Mouse (Mus musculus) liver, embryonic 12.5 days (tissue): ENCODE results near the gene Copz1. TPM values are rescaled to one million over a fixed set of nuclear protein-coding genes. Genes with fewer than 3 reads are reported as not detected.
"Not testable (repeated sequence)": the region's sequence is repeated elsewhere in the genome, so short reads cannot be mapped to it uniquely, and the experiment has no call there.

Source experiments
- ATAC-seq: fragments of 200-750 bp; cut with Nextera tagmentation; 2 replicates; pipeline ENCODE4 v1.8.0; 2017; ENCODE audit warnings: moderate number of reproducible peaks, mild to moderate bottlenecking, moderate library complexity
- H3K27ac ChIP-seq: fragments of 300-500 bp; sonication (generic); 2 replicates; pipeline ENCODE4 v1.5.1; 2016; ENCODE audit warnings: mild to moderate bottlenecking
- H3K27me3 ChIP-seq: fragments of 300-500 bp; sonication (generic); replicated peaks from 2 replicates; pipeline ENCODE4 v1.6.1; 2016; ENCODE audit warnings: mild to moderate bottlenecking, moderate library complexity
- H3K36me3 ChIP-seq: fragments of 300-500 bp; sonication (generic); 2 replicates; pipeline ENCODE4 v1.6.1; 2016; ENCODE audit warnings: mild to moderate bottlenecking, moderate library complexity
- H3K4me1 ChIP-seq: fragments of 300-500 bp; sonication (generic); 2 replicates; pipeline ENCODE4 v1.6.1; 2016
- H3K4me2 ChIP-seq: fragments of 300-500 bp; sonication (generic); 2 replicates; pipeline ENCODE4 v1.6.1; 2016; ENCODE audit warnings: mild to moderate bottlenecking, moderate library complexity
- H3K4me3 ChIP-seq: fragments of 300-500 bp; sonication (generic); 2 replicates; pipeline ENCODE4 v1.5.1; 2016; ENCODE audit warnings: mild to moderate bottlenecking, moderate library complexity
- H3K9ac ChIP-seq: fragments of 300-500 bp; sonication (generic); 2 replicates; pipeline ENCODE4 v1.6.1; 2016; ENCODE audit warnings: mild to moderate bottlenecking, moderate library complexity
- H3K9me3 ChIP-seq: fragments of 300-500 bp; sonication (generic); replicated peaks from 2 replicates; pipeline ENCODE4 v1.6.1; 2016; ENCODE audit warnings: mild to moderate bottlenecking, moderate library complexity
- WGBS: fragments of 180-500 bp; shearing (Covaris S2); methylation state at CpG from one replicate; pipeline ENCODE4 v1.1.7; 2016; ENCODE audit not compliant: insufficient replicate concordance; 5-methylcytosine and 5-hydroxymethylcytosine counted together
- polyA plus RNA-seq: library from polyadenylated mRNA; unstranded; fragments of >200 nt; fragmentation: Nextera tagmentation; extraction: Ambion mirVana; gene quantifications from 2 replicates; pipeline ENCODE4 v1.2.1, GENCODE M21; 2016

The Copz1 gene
- polyA plus RNA-seq, 1 experiment from 2014 or later = 250 TPM

DNA sequence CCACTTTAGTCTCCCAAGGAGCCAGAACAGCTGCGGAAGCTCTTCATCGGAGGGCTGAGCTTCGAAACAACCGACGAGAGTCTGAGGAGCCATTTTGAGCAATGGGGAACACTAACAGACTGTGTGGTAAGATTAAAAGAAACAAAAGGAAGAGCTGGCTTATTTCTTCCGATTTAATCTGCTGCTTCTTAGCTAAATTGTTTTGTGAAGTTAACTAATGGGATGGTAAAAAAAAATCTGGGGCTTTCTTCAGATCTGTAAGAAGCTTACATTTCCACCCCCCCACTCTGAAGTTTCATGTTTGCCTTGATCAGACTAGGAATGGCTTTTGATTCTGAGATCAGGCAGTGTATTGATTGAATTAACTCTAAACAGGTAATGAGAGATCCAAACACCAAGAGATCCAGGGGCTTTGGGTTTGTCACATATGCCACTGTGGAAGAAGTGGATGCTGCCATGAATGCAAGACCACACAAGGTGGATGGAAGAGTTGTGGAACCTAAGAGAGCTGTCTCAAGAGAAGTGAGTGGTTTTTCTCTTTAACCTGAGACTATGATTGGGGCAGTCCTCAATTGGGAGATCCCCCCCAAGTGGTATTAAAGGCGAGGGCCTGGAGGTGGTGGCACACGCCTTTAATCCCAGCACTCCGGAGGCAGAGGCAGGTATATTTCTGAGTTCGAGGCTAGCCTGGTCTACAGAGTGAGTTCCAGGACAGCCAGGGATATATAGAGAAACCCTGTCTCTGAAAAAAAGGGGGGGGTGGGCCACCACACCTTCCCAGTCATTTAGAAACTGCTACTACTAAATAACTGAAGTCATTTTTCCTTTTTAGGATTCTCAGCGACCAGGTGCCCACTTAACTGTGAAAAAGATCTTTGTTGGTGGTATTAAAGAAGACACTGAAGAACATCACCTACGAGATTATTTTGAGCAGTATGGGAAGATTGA is 31.2 kb upstream of the Copz1 start:
- H3K36me3 ChIP-seq = peaks cover 63% of the 10 kb centered on the region
- not testable (repeated sequence) for H3K9me3 ChIP-seq, ATAC-seq, H3K27me3 ChIP-seq
- peak overlapping the region; percentile 87 for H3K9ac ChIP-seq
- peaks cover 61% of the 10 kb centered on the region for H3K4me1 ChIP-seq
- H3K27ac ChIP-seq = peak overlapping the region; percentile 87
- WGBS = 4% methylated on average over 12 of the region's 12 CpGs
- peak overlapping the region; percentile 88 for H3K4me3 ChIP-seq
- H3K4me2 ChIP-seq = peak overlapping the region; percentile 91

DNA sequence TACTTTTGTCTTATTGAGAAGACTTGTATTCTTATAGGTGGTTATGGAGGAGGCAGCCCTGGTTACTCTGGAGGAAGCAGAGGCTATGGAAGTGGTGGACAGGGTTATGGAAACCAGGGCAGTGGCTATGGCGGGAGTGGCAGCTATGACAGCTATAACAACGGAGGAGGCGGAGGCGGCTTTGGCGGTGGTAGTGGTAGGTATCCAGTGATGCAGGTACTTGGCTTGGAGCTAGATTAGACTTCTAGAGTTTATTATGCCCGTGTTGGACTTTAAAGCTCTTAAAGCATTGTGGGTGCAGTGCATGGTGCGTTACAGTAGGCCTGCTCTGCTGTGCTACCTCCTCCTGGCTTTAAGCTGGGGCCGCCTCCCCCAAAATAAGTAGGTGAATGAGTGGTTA is 29.6 kb upstream of the Copz1 start:
- WGBS = 45% methylated on average over 8 of the region's 8 CpGs
- no peak for ATAC-seq
- H3K9ac ChIP-seq = peak overlapping the region; percentile 87
- H3K9me3 ChIP-seq = no peaks in the 10 kb centered on the region
- peaks cover 56% of the 10 kb centered on the region for H3K4me1 ChIP-seq
- peak overlapping the region; percentile 91 for H3K4me2 ChIP-seq
- peak overlapping the region; percentile 87 for H3K27ac ChIP-seq
- H3K36me3 ChIP-seq = peaks cover 68% of the 10 kb centered on the region
- peak overlapping the region; percentile 88 for H3K4me3 ChIP-seq
- H3K27me3 ChIP-seq = no peaks in the 10 kb centered on the region

DNA sequence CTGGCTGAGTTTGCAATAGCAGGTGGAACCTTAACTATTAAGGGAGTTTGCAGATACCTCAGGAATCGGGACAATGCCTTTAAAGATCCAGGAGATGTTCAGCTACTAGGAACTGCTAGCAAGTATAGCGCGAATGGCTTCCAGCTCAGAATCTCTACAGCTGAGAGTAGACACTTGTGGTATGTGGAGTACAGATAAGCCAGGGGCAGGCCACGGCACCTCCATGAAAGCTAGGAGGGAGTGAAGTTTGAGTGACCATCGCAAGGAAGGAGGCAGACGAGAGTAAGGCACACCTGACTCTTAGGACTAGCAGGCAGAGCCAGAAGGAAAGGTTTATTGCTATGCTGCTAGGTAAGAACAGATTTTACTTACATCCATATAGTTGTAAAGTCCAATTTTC is 26.9 kb upstream of the Copz1 start:
- Histone ChIP-seq H3K4me3 (peak overlapping the region; percentile 26), H3K27me3 (no peaks in the 10 kb centered on the region), H3K36me3 (peaks cover 93% of the 10 kb centered on the region), H3K9me3 (no peaks in the 10 kb centered on the region), H3K9ac (peak overlapping the region; percentile 46), H3K4me2 (peak overlapping the region; percentile 43), H3K27ac (peak overlapping the region; percentile 78), H3K4me1 (peaks cover 74% of the 10 kb centered on the region)
- WGBS = 31% methylated on average over 6 of the region's 6 CpGs
- peak; percentile 69 for ATAC-seq

DNA sequence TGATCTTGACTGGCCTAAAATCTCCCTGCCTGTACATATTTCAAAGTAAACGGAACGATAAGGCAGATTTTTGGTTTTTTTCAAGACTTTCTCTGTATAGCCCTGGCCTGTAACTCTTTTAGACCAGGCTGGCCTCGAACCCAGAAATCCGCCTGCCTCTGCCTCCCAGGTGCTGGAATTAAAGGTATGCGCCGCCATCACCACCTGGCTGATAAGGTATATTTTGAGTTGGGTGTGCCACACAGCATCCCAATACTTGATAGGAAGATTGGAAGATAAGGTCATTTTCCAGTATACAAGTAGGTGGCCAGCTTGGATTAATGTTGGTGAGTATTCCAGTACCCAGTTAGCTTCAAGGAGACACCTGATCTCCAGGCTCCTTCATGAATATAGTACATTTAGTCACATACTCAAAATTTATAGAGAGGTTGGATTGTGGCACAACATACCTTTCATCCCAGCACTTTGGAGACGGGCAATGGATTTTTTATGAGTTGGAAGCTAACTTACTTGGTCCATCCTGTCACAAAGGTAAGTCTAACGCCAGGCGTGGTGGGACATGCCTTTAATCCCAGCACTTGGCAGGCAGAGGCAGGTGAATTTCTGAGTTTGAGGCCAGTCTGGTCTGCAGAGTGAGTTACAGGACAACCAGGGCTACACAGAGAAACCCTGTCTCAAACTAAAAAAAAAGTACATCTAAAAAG is 25.3 kb upstream of the Copz1 start:
- WGBS = 67% methylated on average over 9 of the region's 9 CpGs
- H3K27ac ChIP-seq = peak overlapping the region; percentile 75
- no peaks in the 10 kb centered on the region for H3K9me3 ChIP-seq
- peaks cover 83% of the 10 kb centered on the region for H3K4me1 ChIP-seq
- H3K9ac ChIP-seq = no peak overlapping the region
- no peak for ATAC-seq
- no peaks in the 10 kb centered on the region for H3K27me3 ChIP-seq
- H3K4me3 ChIP-seq = 0 out of 2 replicates have a peak overlapping the region, but pooled peaks have one; percentile 6
- H3K4me2 ChIP-seq = peak overlapping the region; percentile 51
- peaks cover 91% of the 10 kb centered on the region for H3K36me3 ChIP-seq

DNA sequence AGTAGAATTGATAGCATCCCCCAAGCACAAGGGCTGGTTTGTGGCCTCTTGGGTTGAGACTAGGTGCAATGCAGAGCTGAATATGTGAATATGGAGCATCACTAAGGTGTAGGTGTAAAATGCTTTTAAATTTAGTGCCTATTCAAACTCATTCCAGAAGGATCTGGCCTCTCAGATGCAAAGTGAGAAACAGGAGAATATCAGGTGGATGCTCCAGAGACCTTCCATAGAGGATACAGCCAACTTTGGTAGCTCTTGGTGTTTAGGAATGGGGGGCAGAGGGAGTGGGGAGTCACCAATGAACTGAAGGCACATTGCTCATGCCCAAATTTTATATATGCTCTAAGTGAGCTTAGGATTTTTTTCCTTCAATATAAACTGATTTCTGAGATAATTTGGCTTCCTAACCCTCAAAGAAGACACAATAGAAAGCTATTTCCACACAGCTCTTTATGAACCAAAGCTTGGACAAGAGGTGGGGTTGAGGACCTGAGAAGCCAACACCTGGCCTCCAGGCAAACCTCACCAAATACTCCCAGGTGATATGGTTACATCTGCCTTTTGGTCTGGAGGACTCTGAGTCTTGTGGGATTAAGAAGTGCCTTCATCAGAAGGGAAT is 24.6 kb upstream of the Copz1 start:
- Histone ChIP-seq H3K27ac (peak overlapping the region; percentile 75), H3K9ac (0 out of 2 replicates have a peak overlapping the region, but pooled peaks have one; percentile 5), H3K4me3 (peak overlapping the region; percentile 21; the same call in 1 of the 2 replicates), H3K4me1 (peaks cover 79% of the 10 kb centered on the region), H3K27me3 (no peaks in the 10 kb centered on the region), H3K9me3 (no peaks in the 10 kb centered on the region), H3K4me2 (peak overlapping the region; percentile 51), H3K36me3 (peaks cover 90% of the 10 kb centered on the region)
- ATAC-seq = no peak

DNA sequence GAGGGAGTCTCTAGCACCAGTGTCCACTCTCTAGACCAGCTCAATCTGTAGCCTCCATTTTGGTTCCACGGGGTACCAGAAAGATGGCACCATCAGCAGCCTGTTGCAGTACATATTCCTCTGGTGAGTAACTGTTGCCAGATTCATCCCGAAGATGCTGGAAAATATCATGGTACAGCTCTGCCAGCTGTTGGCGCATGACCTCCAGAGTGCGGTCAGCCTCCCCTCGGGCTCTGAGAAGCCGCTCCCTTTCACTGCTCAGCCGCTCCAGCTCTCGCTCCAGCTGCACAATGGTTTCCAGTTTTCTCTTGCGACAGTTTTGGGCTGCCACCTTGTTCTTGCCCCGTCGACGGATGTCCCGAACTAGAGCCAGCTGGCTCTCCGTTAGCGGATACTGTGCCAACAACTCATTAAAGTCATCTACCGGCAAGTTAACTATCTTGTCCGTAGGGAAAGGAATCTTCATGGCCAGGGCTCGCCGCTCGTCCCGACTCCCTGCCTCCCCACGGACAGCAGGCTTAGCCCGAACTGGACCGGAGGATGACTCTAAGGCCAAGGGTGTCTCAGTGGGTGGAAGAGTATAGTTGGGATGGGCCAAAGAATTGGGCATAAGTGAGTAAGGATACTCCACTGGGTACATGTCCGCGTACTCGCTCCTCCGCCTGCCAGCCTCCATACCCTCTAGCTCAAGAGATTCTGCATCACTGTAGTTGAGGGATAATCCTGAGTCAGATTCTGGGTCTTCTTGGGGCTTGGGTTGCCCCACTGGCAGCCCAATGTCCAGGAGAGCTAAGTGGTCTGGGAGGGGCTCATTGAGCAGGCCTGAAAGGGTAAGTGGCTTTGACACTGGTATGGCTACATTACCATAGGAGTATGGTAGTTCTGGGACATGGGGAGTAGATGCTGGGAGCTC is 23.9 kb upstream of the Copz1 start:
- Histone ChIP-seq H3K9ac (peak overlapping the region; percentile 15; the same call in 1 of the 2 replicates), H3K27ac (peak overlapping the region; percentile 75), H3K27me3 (no peaks in the 10 kb centered on the region), H3K4me1 (peaks cover 71% of the 10 kb centered on the region), H3K9me3 (no peaks in the 10 kb centered on the region), H3K36me3 (peaks cover 88% of the 10 kb centered on the region), H3K4me2 (peak overlapping the region; percentile 51), H3K4me3 (peak overlapping the region; percentile 21)
- no peak for ATAC-seq
- 85% methylated on average over 28 of the region's 28 CpGs for WGBS

DNA sequence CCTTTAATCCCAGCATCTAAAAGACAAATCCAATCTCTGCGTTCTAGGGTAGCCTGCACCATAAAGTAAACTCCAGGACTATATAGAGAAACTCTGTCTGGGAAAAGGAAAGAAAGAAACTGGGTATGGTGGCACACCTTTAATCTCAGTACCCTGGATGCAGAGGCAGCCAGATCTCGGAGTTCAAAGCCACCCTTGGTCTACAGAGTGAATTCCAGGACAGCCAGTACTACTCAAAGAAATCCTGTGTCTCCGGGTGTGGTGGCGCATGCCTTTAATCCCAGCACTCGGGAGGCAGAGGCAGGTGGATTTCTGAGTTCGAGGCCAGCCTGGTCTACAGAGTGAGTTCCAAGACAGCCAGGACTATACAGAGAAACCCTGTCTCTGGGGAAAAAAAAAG is 23.0 kb upstream of the Copz1 start:
- Histone ChIP-seq H3K27ac (peak overlapping the region; percentile 75), H3K36me3 (peaks cover 87% of the 10 kb centered on the region), H3K4me2 (peak overlapping the region; percentile 51), H3K9ac (peak overlapping the region; percentile 15; the same call in 1 of the 2 replicates), H3K4me1 (peaks cover 67% of the 10 kb centered on the region), H3K4me3 (peak overlapping the region; percentile 21)
- not testable (repeated sequence) for H3K27me3 ChIP-seq, ATAC-seq, H3K9me3 ChIP-seq
- WGBS = 82% methylated on average over 6 of the region's 6 CpGs

DNA sequence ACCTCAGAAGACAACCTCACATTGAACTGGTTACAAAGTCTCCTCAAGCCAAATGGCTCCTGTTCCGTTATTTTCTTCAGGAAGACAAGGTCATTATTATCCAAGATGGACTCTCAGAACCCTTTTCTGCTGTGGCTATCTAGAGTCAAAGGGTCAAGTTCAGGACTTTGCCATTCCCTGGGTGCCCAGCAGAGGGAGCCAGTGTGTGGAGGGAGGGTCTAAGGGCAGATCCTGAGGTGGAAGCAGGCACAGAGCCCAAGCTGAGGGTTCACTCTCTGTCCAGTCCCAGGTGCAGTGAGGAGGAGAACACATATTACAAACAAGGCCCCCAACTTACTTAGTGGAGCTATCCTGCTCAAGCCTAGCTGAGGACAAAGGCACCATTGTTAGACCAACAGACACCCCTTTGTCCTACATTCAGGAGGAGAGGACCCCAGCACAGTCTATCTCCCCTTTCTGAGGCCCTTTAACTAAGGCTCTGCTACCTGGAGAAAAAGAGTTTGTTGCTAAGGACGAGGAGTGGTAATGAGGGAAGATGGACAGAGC is 22.2 kb upstream of the Copz1 start:
- peaks cover 81% of the 10 kb centered on the region for H3K36me3 ChIP-seq
- no peaks in the 10 kb centered on the region for H3K27me3 ChIP-seq
- peak overlapping the region; percentile 81 for H3K4me2 ChIP-seq
- H3K4me3 ChIP-seq = peak overlapping the region; percentile 77
- no peak for ATAC-seq
- H3K27ac ChIP-seq = peak overlapping the region; percentile 98
- WGBS = 25% methylated on average over 2 of the region's 2 CpGs
- H3K4me1 ChIP-seq = peaks cover 61% of the 10 kb centered on the region
- H3K9ac ChIP-seq = peak overlapping the region; percentile 80
- H3K9me3 ChIP-seq = no peaks in the 10 kb centered on the region

DNA sequence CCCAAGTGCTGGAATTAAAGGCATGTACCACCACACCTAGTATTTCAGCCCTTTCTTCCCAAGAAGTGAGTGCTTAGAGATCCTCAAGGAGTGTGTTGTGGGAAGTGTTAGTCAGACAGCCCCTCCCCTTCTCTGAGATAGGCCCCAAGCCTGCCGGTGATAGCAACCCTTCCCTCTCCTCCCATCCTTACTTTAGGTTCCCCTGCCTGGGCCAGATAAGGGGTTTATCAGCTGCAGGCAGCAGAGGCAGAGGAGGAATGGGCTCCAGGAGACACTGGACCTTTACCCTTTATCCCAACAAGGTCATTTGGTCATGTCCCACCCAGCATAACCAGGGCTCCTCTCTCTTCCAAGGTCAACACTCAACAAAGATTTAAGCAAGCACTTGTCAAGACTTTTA is 20.9 kb upstream of the Copz1 start:
- ATAC-seq = peak; percentile 82
- H3K9me3 ChIP-seq = no peaks in the 10 kb centered on the region
- H3K4me2 ChIP-seq = peak overlapping the region; percentile 81
- H3K27me3 ChIP-seq = no peaks in the 10 kb centered on the region
- H3K4me1 ChIP-seq = peaks cover 62% of the 10 kb centered on the region
- peaks cover 68% of the 10 kb centered on the region for H3K36me3 ChIP-seq
- WGBS = 0% methylated on average over 1 of the region's 1 CpGs
- peak overlapping the region; percentile 77 for H3K4me3 ChIP-seq
- peak overlapping the region; percentile 98 for H3K27ac ChIP-seq
- H3K9ac ChIP-seq = peak overlapping the region; percentile 97

DNA sequence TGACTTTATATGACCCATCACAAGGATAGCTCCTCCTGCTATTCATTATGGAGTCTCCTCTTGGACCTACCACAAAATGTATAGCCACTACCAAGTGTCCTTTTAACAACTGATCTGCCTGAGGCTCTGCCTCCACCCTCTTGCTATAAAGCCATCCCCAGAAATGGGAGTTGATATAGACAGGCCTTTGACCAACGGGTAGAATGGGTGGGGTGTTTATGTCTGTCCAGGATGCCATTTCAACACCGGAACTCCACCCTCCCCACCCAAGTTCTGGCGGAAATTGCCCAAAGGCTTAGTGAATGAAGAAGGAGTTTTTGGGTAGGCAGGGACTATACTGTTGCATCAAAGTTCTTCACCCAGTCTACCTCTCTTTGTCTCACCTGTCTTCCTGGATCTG is 19.9 kb upstream of the Copz1 start:
- peak overlapping the region; percentile 97 for H3K9ac ChIP-seq

DNA sequence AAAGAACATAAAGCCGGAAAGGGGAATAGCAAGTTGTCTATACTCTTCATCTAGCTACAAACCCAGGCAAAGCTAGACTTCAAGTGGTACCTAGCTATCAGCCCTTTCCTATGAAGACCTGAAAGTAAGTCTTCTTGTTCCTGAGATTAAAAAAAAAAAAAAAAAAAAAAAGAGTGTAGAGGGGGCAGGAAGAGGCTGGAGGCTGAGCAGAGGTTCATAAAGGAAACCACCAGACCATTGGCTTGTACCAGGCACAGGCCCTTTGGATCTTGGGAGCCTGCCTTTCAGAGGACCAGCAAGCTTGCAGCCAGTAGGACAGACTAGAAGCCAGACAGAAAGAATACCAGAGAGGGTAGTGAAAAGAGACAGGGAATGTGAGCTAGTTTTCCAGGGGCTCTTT is 19.2 kb upstream of the Copz1 start:
- Histone ChIP-seq H3K27me3 (no peaks in the 10 kb centered on the region), H3K9ac (peak overlapping the region; percentile 97), H3K4me2 (peak overlapping the region; percentile 81), H3K4me3 (peak overlapping the region; percentile 77), H3K27ac (peak overlapping the region; percentile 98), H3K4me1 (peaks cover 64% of the 10 kb centered on the region), H3K36me3 (peaks cover 50% of the 10 kb centered on the region), H3K9me3 (no peaks in the 10 kb centered on the region)
- ATAC-seq = no peak
- WGBS = 71% methylated on average over 1 of the region's 1 CpGs

More for the DNA sequence above, 19.9 kb upstream of the Copz1 start:
- H3K4me3 ChIP-seq = peak overlapping the region; percentile 77
- H3K27me3 ChIP-seq = no peaks in the 10 kb centered on the region
- peaks cover 57% of the 10 kb centered on the region for H3K36me3 ChIP-seq
- 21% methylated on average over 3 of the region's 3 CpGs for WGBS
- H3K9me3 ChIP-seq = no peaks in the 10 kb centered on the region
- H3K4me2 ChIP-seq = peak overlapping the region; percentile 81
- peak overlapping the region; percentile 98 for H3K27ac ChIP-seq
- peaks cover 66% of the 10 kb centered on the region for H3K4me1 ChIP-seq
- peak; percentile 58 for ATAC-seq
